Mouse (Mus musculus): ENCODE measurements around the gene Cercam. TPM values are rescaled to one million over a fixed set of nuclear protein-coding genes. Genes with fewer than 3 reads are reported as not detected.

The Cercam gene
- polyA plus RNA-seq, 2 experiments = 28.1 to 53.7 TPM

DNA sequence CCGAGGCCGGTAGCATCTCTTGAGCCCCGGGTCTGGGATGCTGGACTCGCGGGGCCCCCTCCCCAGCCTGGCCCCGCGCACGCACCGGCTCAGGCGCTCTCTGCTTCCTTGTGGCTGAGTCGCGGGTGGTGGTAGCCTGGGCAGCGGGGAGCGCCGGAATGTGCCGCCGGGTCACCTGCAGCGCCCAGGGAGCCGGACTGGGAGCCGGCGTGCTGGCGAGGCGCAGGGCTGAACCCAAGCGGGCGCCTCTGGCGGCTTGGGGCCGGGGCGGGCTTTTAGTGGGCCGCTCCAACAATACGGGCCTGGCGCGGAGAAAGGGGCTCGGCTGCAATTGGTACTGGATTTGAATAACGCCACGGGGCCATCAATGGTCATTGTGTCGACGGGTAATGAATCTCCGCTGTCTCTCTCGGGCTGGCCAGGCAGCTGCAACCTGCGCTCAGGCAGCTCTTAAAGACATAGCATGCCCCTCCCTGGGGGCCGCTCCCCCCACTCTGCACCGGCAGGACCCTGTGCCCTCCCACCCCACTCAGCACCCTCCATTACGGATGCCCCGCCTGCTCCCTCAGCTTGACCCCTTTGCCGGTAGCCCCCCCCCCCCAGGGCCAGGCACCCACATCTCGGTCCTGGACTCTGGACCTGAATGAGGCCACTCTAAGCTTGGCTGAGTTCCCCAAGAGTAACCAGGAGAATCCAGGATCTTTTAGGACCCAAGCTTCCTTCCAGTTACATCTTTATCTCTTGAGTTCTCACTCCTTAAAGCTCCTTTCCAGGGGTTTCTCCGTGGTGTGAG is 22.7 kb upstream of the Cercam start:
- Histone ChIP-seq H3K9me3 (ENCODE audit: control insufficient read depth, low read length) (no peaks in the 10 kb centered on the region), H3K27ac (replicated peaks; ENCODE audit: low read depth, low read length) (no peak overlapping the region), H3K27me3 (ENCODE audit: control insufficient read depth, insufficient read depth, low read length) (peaks cover 46% of the 10 kb centered on the region), H3K4me1 (ENCODE audit: control insufficient read depth, insufficient read depth, low read length) (peaks cover 7% of the 10 kb centered on the region), H3K4me2 (replicated peaks; ENCODE audit: low read depth, low read length, severe bottlenecking) (peak overlapping the region; percentile 43), H3K9ac (ENCODE audit: low read depth, low read length, severe bottlenecking) (peak overlapping the region; percentile 34; the same call in 1 of the 2 replicates), H3K4me3 (replicated peaks; ENCODE audit: low read length) (peak overlapping the region; percentile 26), H3K36me3 (ENCODE audit: control insufficient read depth, insufficient read depth, low read length) (peaks cover 36% of the 10 kb centered on the region)
- 3% methylated on average over 42 of the region's 47 CpGs for WGBS
- ATAC-seq (ENCODE audit: low FRiP score, low read depth) (no peak), DNase-seq (ENCODE audit: low spot score) (no peak)
- TF ChIP-seq POLR2A (IDR thresholded peaks at IDR 0.05; ENCODE audit: borderline replicate concordance, extremely low read depth, insufficient read depth, insufficient read length) = no peak

DNA sequence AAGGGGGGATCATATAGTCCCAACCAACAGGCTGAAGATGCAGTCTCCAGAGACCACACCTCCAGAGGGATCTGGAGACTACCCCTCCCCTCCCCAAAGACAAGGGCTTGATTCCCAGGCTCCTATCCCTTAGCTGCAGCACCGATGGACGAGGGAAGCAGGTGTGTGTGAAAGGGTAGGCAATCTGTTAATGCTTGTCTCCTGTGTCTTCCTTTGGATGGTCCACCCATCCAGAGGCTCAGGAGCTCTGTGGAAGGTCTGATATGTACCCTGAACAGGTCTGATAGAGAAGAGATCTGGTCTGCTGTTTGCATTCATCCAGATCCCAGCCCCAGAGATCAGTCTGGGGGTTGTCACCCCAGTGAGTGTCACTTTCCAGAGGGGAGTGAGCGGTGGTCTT is 22.1 kb upstream of the Cercam start:
- H3K4me2 ChIP-seq (replicated peaks; ENCODE audit: low read depth, low read length, severe bottlenecking) = no peak overlapping the region
- H3K9me3 ChIP-seq (ENCODE audit: control insufficient read depth, low read length) = no peaks in the 10 kb centered on the region
- peaks cover 46% of the 10 kb centered on the region for H3K27me3 ChIP-seq (ENCODE audit: control insufficient read depth, insufficient read depth, low read length)
- no peak for ATAC-seq (ENCODE audit: low FRiP score, low read depth)
- peaks cover 32% of the 10 kb centered on the region for H3K36me3 ChIP-seq (ENCODE audit: control insufficient read depth, insufficient read depth, low read length)
- peaks cover 7% of the 10 kb centered on the region for H3K4me1 ChIP-seq (ENCODE audit: control insufficient read depth, insufficient read depth, low read length)
- no peak overlapping the region for H3K4me3 ChIP-seq (replicated peaks; ENCODE audit: low read length)
- no peak overlapping the region for H3K27ac ChIP-seq (replicated peaks; ENCODE audit: low read depth, low read length)
- WGBS = 52% methylated on average over 3 of the region's 3 CpGs
- DNase-seq (ENCODE audit: low spot score) = no peak
- no peak for TF ChIP-seq POLR2A (IDR thresholded peaks at IDR 0.05; ENCODE audit: borderline replicate concordance, extremely low read depth, insufficient read depth, insufficient read length)
- H3K9ac ChIP-seq (ENCODE audit: low read depth, low read length, severe bottlenecking) = no peak overlapping the region

DNA sequence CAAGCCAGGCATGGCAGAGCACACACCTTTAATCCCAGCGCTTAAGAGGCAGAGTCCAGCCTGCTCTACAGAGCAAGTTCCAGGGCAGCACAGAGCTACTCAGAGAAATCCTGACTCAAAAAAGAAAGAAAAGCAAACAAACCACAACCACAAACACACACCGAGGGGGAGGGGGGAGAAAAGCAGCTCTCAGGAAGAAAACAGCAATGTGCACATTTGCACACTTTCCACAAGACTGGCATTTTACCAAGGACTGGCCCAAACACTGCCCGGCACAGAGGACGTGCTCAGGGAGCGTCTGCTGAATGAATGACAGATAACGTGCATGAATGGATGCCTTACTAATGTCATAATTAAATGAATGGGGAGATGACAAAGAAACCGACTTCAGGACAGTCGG is 19.9 kb upstream of the Cercam start:
- Histone ChIP-seq H3K36me3 (ENCODE audit: control insufficient read depth, insufficient read depth, low read length) (peaks cover 11% of the 10 kb centered on the region), H3K4me3 (replicated peaks; ENCODE audit: low read length) (no peak overlapping the region), H3K9me3 (ENCODE audit: control insufficient read depth, low read length) (no peaks in the 10 kb centered on the region), H3K4me1 (ENCODE audit: control insufficient read depth, insufficient read depth, low read length) (peaks cover 7% of the 10 kb centered on the region), H3K27ac (replicated peaks; ENCODE audit: low read depth, low read length) (no peak overlapping the region), H3K4me2 (replicated peaks; ENCODE audit: low read depth, low read length, severe bottlenecking) (no peak overlapping the region), H3K9ac (ENCODE audit: low read depth, low read length, severe bottlenecking) (no peak overlapping the region), H3K27me3 (ENCODE audit: control insufficient read depth, insufficient read depth, low read length) (peaks cover 35% of the 10 kb centered on the region)
- no peak for TF ChIP-seq POLR2A (IDR thresholded peaks at IDR 0.05; ENCODE audit: borderline replicate concordance, extremely low read depth, insufficient read depth, insufficient read length)
- DNase-seq (ENCODE audit: low spot score) = no peak
- 82% methylated on average over 8 of the region's 8 CpGs for WGBS
- no peak for ATAC-seq (ENCODE audit: low FRiP score, low read depth)

DNA sequence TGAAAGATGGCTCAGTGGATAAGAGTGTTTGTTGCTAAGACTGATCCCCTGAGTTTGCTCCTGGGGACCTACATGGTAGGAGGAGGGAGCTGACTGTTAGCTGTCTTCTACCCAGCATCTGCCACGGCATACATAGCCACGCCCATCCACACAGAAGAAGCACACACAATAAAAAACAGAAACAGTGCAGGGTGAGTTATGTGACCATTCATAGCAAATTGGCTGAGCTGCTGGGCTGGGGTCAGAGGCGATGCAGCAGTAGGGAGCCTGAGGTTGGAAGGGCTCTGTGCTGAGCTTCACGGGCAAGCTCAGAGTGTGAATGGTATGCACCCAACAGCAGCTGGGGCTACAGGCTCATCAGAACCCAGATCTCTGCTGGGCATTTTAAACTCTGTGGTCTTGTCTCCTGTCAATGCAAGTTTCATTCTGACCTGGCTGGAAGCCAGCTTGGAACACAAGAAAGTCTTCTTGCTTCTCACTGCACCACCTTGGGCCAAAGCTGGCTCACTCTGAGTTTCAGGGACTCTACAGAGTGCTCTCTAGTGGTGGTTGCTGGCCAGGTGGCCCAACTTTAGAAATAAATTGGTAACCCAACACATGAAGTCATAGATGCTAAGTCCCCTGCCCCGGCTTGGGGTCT is 19.0 kb upstream of the Cercam start:
- no peak for TF ChIP-seq POLR2A (IDR thresholded peaks at IDR 0.05; ENCODE audit: borderline replicate concordance, extremely low read depth, insufficient read depth, insufficient read length)
- DNase-seq (ENCODE audit: low spot score) = no peak
- WGBS = 51% methylated on average over 5 of the region's 5 CpGs

DNA sequence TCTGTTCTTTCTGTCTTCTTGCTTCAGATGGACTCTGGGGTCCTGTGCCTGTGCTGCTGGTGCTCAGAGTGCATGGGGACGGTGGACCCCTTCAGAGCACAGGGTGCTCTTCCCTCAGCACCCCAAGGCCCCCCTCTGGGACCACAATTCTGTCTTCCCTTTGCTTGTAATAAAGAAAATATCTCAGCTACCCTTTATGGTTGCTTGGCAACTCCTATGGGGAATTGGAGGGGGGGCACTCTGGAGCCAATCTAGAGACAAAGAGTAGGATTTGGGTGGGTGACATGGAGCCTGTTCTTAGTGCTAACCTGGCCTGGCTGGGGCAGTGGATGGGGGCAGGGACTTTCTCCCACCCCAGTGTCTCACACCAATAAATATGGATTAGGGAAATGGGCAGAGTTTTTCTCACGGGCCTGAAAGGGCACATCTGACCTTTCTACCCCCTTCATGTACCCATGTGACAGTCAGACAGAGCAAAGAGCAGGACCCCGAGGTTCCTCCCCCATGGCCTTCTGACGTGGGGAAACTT is 15.9 kb upstream of the Cercam start:
- no peak for ATAC-seq (ENCODE audit: low FRiP score, low read depth)
- DNase-seq (ENCODE audit: low spot score) = no peak
- no peaks in the 10 kb centered on the region for H3K27me3 ChIP-seq (ENCODE audit: control insufficient read depth, insufficient read depth, low read length)
- no peak for TF ChIP-seq POLR2A (IDR thresholded peaks at IDR 0.05; ENCODE audit: borderline replicate concordance, extremely low read depth, insufficient read depth, insufficient read length)
- 0 out of 2 replicates have a peak overlapping the region, but pooled peaks have one; percentile 19 for H3K27ac ChIP-seq (replicated peaks; ENCODE audit: low read depth, low read length)
- no peaks in the 10 kb centered on the region for H3K36me3 ChIP-seq (ENCODE audit: control insufficient read depth, insufficient read depth, low read length)
- no peak overlapping the region for H3K4me2 ChIP-seq (replicated peaks; ENCODE audit: low read depth, low read length, severe bottlenecking)
- WGBS = 54% methylated on average over 4 of the region's 4 CpGs
- no peaks in the 10 kb centered on the region for H3K9me3 ChIP-seq (ENCODE audit: control insufficient read depth, low read length)
- no peak overlapping the region for H3K9ac ChIP-seq (ENCODE audit: low read depth, low read length, severe bottlenecking)
- H3K4me3 ChIP-seq (replicated peaks; ENCODE audit: low read length) = no peak overlapping the region
- no peaks in the 10 kb centered on the region for H3K4me1 ChIP-seq (ENCODE audit: control insufficient read depth, insufficient read depth, low read length)

More for the DNA sequence above, 19.0 kb upstream of the Cercam start:
- Histone ChIP-seq H3K36me3 (ENCODE audit: control insufficient read depth, insufficient read depth, low read length) (0 out of 2 replicates have a peak, but pooled peaks cover 4% of the 10 kb centered on the region), H3K4me3 (replicated peaks; ENCODE audit: low read length) (no peak overlapping the region), H3K27me3 (ENCODE audit: control insufficient read depth, insufficient read depth, low read length) (peaks cover 26% of the 10 kb centered on the region), H3K9me3 (ENCODE audit: control insufficient read depth, low read length) (no peaks in the 10 kb centered on the region), H3K4me2 (replicated peaks; ENCODE audit: low read depth, low read length, severe bottlenecking) (no peak overlapping the region), H3K4me1 (ENCODE audit: control insufficient read depth, insufficient read depth, low read length) (peaks cover 7% of the 10 kb centered on the region), H3K27ac (replicated peaks; ENCODE audit: low read depth, low read length) (no peak overlapping the region), H3K9ac (ENCODE audit: low read depth, low read length, severe bottlenecking) (no peak overlapping the region)
- no peak for ATAC-seq (ENCODE audit: low FRiP score, low read depth)

Measured in limb, embryonic 14.5 days (tissue).